Mouse (Mus musculus) forebrain, embryonic 11.5 days (tissue): ENCODE measurements around the gene Gm10842. TPM values are rescaled to one million over a fixed set of nuclear protein-coding genes. Genes with fewer than 3 reads are reported as not detected.

Source experiments
- ATAC-seq: fragments of 200-750 bp; cut with Nextera tagmentation; replicated peaks from 2 replicates; pipeline ENCODE4 v1.8.0; 2017; ENCODE audit warnings: moderate TSS enrichment; ENCODE audit not compliant: low FRiP score
- DNase-seq: peaks from one replicate; pipeline ENCODE4 v3.0.0-alpha.2; 2017; ENCODE audit warnings: low spot score
- H3K27ac ChIP-seq: fragments of 300-500 bp; sonication (generic); 2 replicates; pipeline ENCODE4 v1.5.1; 2014; ENCODE audit warnings: low read depth, low read length
- H3K27me3 ChIP-seq: fragments of 300-500 bp; sonication (generic); 2 replicates; pipeline ENCODE4 v1.6.1; 2014; ENCODE audit warnings: mild to moderate bottlenecking, low read length, mixed read lengths; ENCODE audit not compliant: control insufficient read depth, insufficient read depth
- H3K36me3 ChIP-seq: fragments of 300-500 bp; sonication (generic); 2 replicates; pipeline ENCODE4 v1.6.1; 2014; ENCODE audit warnings: mild to moderate bottlenecking, low read length, moderate library complexity, mixed read lengths; ENCODE audit not compliant: control insufficient read depth, insufficient read depth
- H3K4me1 ChIP-seq: fragments of 300-500 bp; sonication (generic); replicated peaks from 2 replicates; pipeline ENCODE4 v1.6.1; 2014; ENCODE audit warnings: low read length, mixed read lengths; ENCODE audit not compliant: control insufficient read depth, insufficient read depth
- H3K4me2 ChIP-seq: fragments of 300-500 bp; sonication (generic); 2 replicates; pipeline ENCODE4 v1.6.1; 2014; ENCODE audit warnings: low read depth, mild to moderate bottlenecking, low read length, moderate library complexity, mixed read lengths; ENCODE audit not compliant: severe bottlenecking
- H3K4me3 ChIP-seq: fragments of 300-500 bp; sonication (generic); 2 replicates; pipeline ENCODE4 v1.5.1; 2014; ENCODE audit warnings: low read depth, low read length
- H3K9ac ChIP-seq: fragments of 300-500 bp; sonication (generic); 2 replicates; pipeline ENCODE4 v1.6.1; 2014; ENCODE audit warnings: low read length
- H3K9me3 ChIP-seq: fragments of 300-500 bp; sonication (generic); 2 replicates; pipeline ENCODE4 v1.6.1; 2016; ENCODE audit warnings: low read length, mixed read lengths; ENCODE audit not compliant: control insufficient read depth
- WGBS: fragments of 180-500 bp; shearing (Covaris S2); extraction: QIAGEN DNeasy Blood & Tissue Kit; methylation state at CpG from one replicate; pipeline ENCODE4 v1.1.7; 2014; 5-methylcytosine and 5-hydroxymethylcytosine counted together
- polyA plus RNA-seq: library from polyadenylated mRNA; unstranded; fragments of >200 nt; fragmentation: Nextera tagmentation; extraction: Ambion mirVana; gene quantifications from 2 replicates; pipeline ENCODE4 v1.2.1, GENCODE M21; 2014

Gm10842 gene
- polyA plus RNA-seq, 1 experiment from 2014 or later: not detected

GRCm38 (mm10) chr11:105181126-105181637 lies 34.5 kb downstream of the Gm10842 start:
- Histone ChIP-seq H3K27ac (peak overlapping the region; percentile 88), H3K27me3 (no peaks in the 10 kb centered on the region), H3K9me3 (no peaks in the 10 kb centered on the region; the same call in 1 of the 2 replicates), H3K9ac (peak overlapping the region; percentile 99), H3K36me3 (peaks cover 8% of the 10 kb centered on the region; the same call in 1 of the 2 replicates), H3K4me3 (peak overlapping the region; percentile 94), H3K4me1 (no peaks in the 10 kb centered on the region; the same call in 1 of the 2 replicates), H3K4me2 (peak overlapping the region; percentile 82)
- DNase-seq: peak; percentile 99
- peak; percentile 98 for ATAC-seq
- WGBS: under 1% methylated on average over 54 of the region's 60 CpGs

- ATAC-seq: peak; percentile 77
- peak; percentile 78 for DNase-seq
- no peaks in the 10 kb centered on the region for H3K27me3 ChIP-seq
- H3K9me3 ChIP-seq: no peaks in the 10 kb centered on the region; the same call in 1 of the 2 replicates
- peak overlapping the region; percentile 88 for H3K27ac ChIP-seq
- peak overlapping the region; percentile 99 for H3K9ac ChIP-seq
- WGBS: 4% methylated on average over 60 of the region's 89 CpGs
- H3K4me3 ChIP-seq: peak overlapping the region; percentile 94
- H3K36me3 ChIP-seq: peaks cover 8% of the 10 kb centered on the region; the same call in 1 of the 2 replicates
- peak overlapping the region; percentile 57 for H3K4me2 ChIP-seq
- H3K4me1 ChIP-seq: no peaks in the 10 kb centered on the region; the same call in 1 of the 2 replicates
Observed at GRCm38 (mm10) chr11:105181689-105182460, 35.2 kb downstream of the Gm10842 start.

GRCm38 (mm10) chr11:105182461-105182855 lies 35.8 kb downstream of the Gm10842 start:
- Histone ChIP-seq H3K27me3 (no peaks in the 10 kb centered on the region), H3K4me2 (peak overlapping the region; percentile 57), H3K4me1 (no peaks in the 10 kb centered on the region; the same call in 1 of the 2 replicates), H3K9me3 (no peaks in the 10 kb centered on the region; the same call in 1 of the 2 replicates), H3K4me3 (peak overlapping the region; percentile 94), H3K27ac (peak overlapping the region; percentile 88; the same call in 1 of the 2 replicates), H3K9ac (peak overlapping the region; percentile 99), H3K36me3 (peaks cover 8% of the 10 kb centered on the region; the same call in 1 of the 2 replicates)
- no peak for ATAC-seq
- DNase-seq: no peak
- WGBS: 8% methylated on average over 4 of the region's 4 CpGs

GRCm38 (mm10) chr11:105184678-105185077 lies 38.0 kb downstream of the Gm10842 start:
- Histone ChIP-seq H3K27me3 (no peaks in the 10 kb centered on the region), H3K4me2 (no peak overlapping the region), H3K27ac (no peak overlapping the region), H3K4me1 (no peaks in the 10 kb centered on the region; the same call in 1 of the 2 replicates), H3K36me3 (peaks cover 8% of the 10 kb centered on the region; the same call in 1 of the 2 replicates), H3K9me3 (no peaks in the 10 kb centered on the region), H3K4me3 (no peak overlapping the region), H3K9ac (no peak overlapping the region)
- 92% methylated on average over 3 of the region's 3 CpGs for WGBS
- DNase-seq (no peak), ATAC-seq (no peak)

GRCm38 (mm10) chr11:105192186-105192585 lies 45.5 kb downstream of the Gm10842 start:
- H3K27ac ChIP-seq: no peak overlapping the region
- no peaks in the 10 kb centered on the region for H3K9me3 ChIP-seq
- H3K27me3 ChIP-seq: no peaks in the 10 kb centered on the region
- no peak overlapping the region for H3K9ac ChIP-seq
- H3K4me3 ChIP-seq: no peak overlapping the region
- DNase-seq: no peak
- no peak for ATAC-seq
- 91% methylated on average over 3 of the region's 3 CpGs for WGBS
- H3K4me2 ChIP-seq: no peak overlapping the region
- H3K36me3 ChIP-seq: no peaks in the 10 kb centered on the region
- no peaks in the 10 kb centered on the region for H3K4me1 ChIP-seq

Other genes with a start within 250 kb of the Gm10842 start
- not detected in 2 replicates for gene Efcab3, start 83.3 kb upstream of the Gm10842 start, polyA plus RNA-seq
- gene Mettl2, start 20.5 kb upstream of the Gm10842 start, polyA plus RNA-seq: 41.7 and 43.2 TPM in 2 replicates
- gene Tlk2, start 31.9 kb downstream of the Gm10842 start, polyA plus RNA-seq: 27.5 and 31.5 TPM in 2 replicates
- 11.4 and 11.9 TPM in 2 replicates for gene Mrc2, start 145.8 kb downstream of the Gm10842 start, polyA plus RNA-seq